Mouse (Mus musculus) adrenal gland, adult 10 weeks (tissue): ENCODE results near the gene Tmed6. TPM values are rescaled to one million over a fixed set of nuclear protein-coding genes. Genes with fewer than 3 reads are reported as not detected.

Experiments
- polyA plus RNA-seq: library from polyadenylated mRNA; stranded (reverse); fragments of 350-450 nt; fragmentation: Illumina TruSeq; extraction: RNeasy Lipid Tissue Mini Kit (QIAGEN cat#74804); gene quantifications from one replicate; pipeline ENCODE4 v1.2.3, GENCODE M21; 2014; ENCODE audit warnings: low read depth, low replicate concordance

The Tmed6 gene
- polyA plus RNA-seq = not detected

DNA sequence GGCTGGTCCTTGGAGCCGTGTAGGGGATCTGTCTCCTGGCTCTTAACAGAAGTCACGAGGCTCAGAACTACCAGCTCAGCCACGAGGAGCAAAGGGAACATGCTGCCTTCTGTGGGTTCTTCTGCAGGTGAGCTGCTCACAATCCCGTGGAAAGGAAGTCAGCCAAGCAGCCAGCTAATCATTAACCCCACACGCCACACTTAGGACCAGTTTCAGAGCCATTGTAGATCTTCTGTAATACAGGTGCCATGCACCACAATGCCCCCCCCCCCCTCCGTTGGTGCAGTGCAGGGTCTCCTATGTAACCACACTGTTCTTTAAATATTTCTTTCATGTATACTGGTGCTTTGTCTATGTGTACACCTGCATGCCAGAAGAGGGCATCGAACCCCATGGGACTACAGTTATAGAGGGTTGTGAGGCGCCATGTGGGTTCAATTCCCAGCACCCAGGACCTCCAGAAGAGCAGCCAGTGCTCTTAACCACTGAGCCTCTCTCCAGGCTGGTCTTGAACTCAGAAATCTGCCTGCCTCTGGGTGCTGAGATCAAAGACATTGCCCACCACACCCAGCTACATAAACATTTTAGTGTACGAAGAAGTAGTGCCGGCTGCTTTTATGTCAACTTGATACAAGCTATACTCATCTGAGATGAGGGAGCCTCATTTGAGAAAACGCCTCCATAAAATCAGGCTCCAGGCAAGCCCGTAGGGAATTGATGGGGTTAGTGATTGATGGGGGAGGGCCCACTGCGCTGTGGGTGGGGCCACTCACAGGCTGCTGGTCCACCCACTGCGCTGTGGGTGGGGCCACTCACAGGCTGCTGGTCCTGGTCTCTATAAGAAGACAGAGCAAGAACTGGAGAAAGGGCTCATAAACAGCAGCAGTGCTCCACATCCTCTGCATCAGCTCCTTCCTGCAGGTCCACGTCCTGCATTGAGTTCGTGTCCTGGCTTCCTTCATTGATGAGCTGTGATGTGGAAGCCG is at the start of gene Tmed6:
Gene Tmed6, minus strand, starts transcription at position 134 of the 986 bp plus-strand sequence.

DNA sequence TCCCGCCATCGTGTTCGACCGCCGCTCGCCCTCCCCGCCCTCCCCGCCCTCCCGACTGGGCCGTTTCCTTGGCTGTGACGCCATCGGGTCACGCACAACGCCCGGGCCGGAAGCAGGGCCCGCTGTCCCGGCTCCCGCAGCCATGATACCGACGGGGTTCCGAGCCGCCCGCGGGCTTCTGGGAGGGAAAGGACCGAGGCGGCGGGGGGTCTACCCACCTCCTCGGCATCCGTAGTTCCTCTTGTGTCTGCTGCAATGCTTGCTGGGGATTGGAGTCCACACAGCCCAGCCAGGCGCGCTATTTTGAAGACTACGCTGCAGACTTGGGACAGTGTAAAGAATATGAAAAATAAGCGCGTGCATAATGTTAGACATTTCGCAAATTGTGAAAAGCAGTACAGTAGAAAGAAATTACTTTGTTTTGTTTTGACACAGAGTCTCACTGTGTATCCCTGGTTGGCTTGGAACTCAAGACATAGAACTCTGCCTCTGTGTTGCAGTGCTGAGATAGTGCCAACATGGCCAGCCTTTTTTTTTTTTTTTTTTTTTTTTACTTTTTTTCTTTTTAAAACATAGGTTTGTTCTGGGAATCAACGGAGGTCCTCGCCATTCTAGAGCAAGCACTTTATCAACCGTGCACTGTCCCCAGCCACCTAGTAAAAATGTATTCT is 31.1 kb upstream of the Tmed6 start, which contains the start of gene Terf2:
Gene Terf2, minus strand, starts transcription at position 182 of the 671 bp plus-strand sequence.

DNA sequence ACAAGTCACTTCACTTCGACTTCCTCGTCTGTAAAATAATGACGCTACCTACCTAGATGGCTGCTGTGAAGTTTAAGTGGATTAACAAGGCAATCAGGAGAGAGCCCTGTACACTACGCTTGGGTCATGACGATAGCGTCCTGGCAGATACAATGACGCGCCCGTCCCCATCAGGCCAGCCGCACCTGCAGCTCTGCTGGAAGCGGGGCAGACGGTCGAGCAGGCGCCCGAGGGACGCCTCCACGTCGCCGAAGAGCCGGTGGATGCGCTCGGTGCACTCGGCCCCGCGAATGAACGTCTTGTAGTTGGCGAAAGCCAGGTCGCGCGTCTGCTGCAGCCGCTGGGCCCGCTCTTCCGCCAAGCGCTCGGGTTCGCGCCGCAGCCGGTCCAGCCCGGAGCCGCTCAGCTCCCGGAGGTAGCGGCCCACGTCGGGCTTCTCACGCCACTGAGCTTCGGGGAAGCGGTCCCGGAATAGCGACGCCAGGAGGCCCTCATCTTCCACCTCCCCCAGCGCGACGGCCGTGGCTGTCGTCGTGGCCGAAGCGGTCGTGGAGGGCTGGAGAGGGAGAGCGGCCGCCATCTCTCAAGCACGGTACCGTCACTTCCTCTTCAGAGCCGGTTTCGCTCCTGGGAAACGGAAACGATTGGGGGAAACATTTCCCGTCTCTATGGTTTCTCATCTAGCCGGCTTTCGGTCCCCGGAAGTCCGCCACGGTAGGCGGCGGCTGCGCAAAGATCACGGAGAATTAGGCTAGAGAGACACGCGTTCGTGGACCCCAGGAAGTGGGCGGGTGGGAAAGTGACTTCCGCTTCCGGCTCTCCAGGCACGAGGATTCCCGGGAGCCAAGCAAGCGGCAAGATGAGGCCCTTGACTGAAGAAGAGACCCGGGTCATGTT is 9.1 kb downstream of the Tmed6 start, which contains the start of the genes Cog8 and Nip7:
Gene Cog8, minus strand, starts transcription at position 614 of the 897 bp plus-strand sequence.
Gene Nip7, plus strand, starts transcription at position 802 of the 897 bp plus-strand sequence.

DNA sequence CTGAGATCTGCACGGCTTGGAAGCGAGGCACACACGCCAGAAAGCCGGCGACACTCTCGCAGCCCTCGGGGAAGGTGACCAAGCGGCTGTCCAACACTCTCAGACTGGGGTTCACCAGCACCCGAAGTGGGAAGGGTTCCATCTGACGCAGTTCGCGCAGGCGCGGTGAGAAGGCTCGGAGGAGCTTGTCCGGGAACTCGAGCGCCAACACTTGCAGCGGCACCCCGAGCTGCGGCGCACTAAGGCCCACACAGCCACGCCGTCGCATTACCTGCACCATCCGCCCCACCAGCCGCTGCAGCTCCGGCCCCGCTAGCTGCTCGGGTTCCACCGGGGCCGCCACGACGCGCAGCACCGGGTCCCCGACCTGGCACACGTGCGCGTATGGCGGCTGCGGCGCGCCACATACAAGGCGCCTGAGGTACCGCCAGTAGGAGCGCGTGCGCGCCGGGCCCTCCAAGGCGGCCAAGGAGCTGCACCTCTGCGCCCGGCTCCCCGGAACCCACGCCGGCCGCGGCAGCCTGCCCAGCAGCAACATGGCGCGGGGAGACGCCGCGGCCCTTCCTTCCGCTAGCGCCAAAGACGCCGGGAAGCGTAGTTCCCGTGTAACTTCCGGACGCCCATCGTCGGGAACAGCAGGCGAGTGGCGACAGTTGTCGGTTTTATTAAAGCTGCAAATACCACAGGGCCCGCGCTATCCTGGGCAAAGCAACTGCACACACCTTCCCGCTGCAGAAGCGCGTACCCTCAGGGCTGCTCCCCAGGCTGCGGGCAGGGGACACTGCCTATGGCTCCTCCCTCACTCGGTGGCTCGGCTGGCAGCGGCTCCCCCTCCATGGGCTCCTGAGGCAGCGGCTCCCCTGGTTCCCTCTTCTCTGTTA is 17.1 kb downstream of the Tmed6 start, which contains the start of gene Pdf:
Gene Pdf, minus strand, starts transcription at position 554 of the 881 bp plus-strand sequence.

DNA sequence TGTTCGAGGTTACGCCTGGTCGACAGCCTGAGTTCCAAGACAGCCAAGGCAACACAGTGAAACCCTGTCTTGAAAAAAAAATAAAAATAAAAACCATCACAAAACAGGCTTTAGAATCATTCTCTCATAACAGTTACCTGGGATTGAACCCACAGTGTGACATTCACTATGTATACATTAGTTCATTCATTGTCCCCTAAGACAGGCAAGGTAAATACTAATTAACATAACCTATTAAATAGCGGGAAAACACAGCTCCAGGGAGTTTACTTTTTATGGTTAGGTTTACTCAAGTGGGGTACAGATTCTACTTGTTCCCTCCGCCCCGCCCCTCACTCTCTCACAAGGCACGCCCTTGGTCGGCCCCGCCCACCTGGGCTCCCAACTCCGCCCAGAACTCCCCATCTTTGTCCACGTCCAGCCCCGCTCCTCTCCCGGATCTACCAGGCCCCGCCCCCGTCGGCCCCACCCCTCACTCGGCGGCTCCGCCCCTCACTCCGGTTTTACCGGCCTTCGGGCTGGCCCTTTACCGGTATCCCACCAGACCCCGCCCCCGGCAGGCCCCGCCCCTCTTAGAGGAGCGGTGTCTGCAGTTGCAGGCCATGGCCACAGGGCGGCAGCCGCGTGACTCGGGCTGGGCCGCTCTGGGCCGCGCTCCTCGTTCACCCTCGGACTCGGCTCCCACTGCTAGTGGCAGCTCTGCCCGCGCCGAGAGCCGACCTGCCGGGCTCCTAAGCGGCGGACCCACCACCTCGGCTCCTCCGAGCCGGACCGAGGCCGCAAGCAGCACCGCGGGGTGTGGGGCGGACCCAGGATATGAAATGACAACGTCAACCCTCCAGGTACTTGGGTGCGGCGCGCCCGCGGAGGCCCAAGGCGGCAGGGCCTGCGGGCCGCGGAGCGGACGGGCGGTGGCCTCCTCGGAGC is 34.5 kb downstream of the Tmed6 start, which contains the start of gene Vps4a:
Gene Vps4a, plus strand, starts transcription at position 573 of the 927 bp plus-strand sequence.

Other genes starting within 250 kb of the Tmed6 start
- 0.29 TPM for gene Has3, start 195.4 kb downstream of the Tmed6 start, polyA plus RNA-seq
- gene Utp4, start 172.0 kb downstream of the Tmed6 start, polyA plus RNA-seq = 35.2 TPM
- gene Sntb2, start 129.9 kb downstream of the Tmed6 start, polyA plus RNA-seq = 36.1 TPM
- gene Vps4a, start 34.4 kb downstream of the Tmed6 start, polyA plus RNA-seq = 53.2 TPM
- gene Pdf, start 17.0 kb downstream of the Tmed6 start, polyA plus RNA-seq = 108 TPM
- gene Cog8, start 9.0 kb downstream of the Tmed6 start, polyA plus RNA-seq = 37.6 TPM
- 12.5 TPM for gene Nip7, start 8.8 kb downstream of the Tmed6 start, polyA plus RNA-seq
- 32.7 TPM for gene Terf2, start 30.9 kb upstream of the Tmed6 start, polyA plus RNA-seq
- gene Cyb5b, start 85.0 kb upstream of the Tmed6 start, polyA plus RNA-seq = 1,323 TPM
- 226 TPM for gene Nfat5, start 227.8 kb upstream of the Tmed6 start, polyA plus RNA-seq